Mouse (Mus musculus) lung, adult 2 months (tissue): ENCODE measurements around the gene Nusap1.
"Not testable (repeated sequence)": the region's sequence is repeated elsewhere in the genome, so short reads cannot be mapped to it uniquely, and the experiment has no call there.

ENCODE experiments used
- CTCF ChIP-seq: fragments of 200-500 bp; IDR thresholded peaks from 2 replicates; pipeline ENCODE4 v1.5.1; 2011; ENCODE audit warnings: mild to moderate bottlenecking, low read length, control low read depth; ENCODE audit not compliant: insufficient read depth
- POLR2A ChIP-seq: fragments of 200-500 bp; IDR thresholded peaks from 2 replicates; pipeline ENCODE4 v1.6.1; 2011; ENCODE audit warnings: low read depth, mild to moderate bottlenecking, control low read depth, low read length, borderline replicate concordance; ENCODE audit errors: extremely low read depth

DNA sequence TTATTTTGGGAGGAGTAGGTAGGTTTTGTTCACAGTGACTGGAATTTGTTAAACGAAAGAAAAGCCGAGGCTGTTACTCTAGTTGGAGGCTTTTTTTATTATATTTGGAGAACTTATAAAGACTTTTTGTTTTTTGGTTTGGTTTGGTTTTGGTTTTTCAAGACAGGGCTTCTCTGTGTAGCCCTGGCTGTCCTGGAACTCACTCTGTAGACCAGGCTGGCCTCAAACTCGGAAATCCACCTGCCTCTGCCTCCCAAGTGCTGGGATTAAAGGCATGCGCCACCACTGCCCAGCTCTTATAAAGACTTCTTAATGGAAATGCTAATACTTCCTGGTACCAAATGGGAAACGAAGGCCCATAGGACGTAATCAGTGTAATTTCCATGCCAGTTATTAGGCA, 904 bp downstream of the Nusap1 start:
- TF ChIP-seq CTCF, POLR2A: not testable (repeated sequence)
